Mouse (Mus musculus) heart, embryonic 11.5 days (tissue): Measurements from ENCODE around the gene Cela3b. TPM values are rescaled to one million over a fixed set of nuclear protein-coding genes. Genes with fewer than 3 reads are reported as not detected.

ENCODE experiments used
- ATAC-seq: fragments of 200-750 bp; cut with Nextera tagmentation; replicated peaks from 2 replicates; pipeline ENCODE4 v1.8.0; 2017; ENCODE audit warnings: moderate library complexity; ENCODE audit not compliant: insufficient number of reproducible peaks, low FRiP score, low TSS enrichment
- H3K27ac ChIP-seq: fragments of 300-500 bp; sonication (generic); 2 replicates; pipeline ENCODE4 v1.5.1; 2014; ENCODE audit warnings: mild to moderate bottlenecking, low read depth, low read length
- H3K27me3 ChIP-seq: fragments of 300-500 bp; sonication (generic); 2 replicates; pipeline ENCODE4 v1.6.1; 2014; ENCODE audit warnings: mild to moderate bottlenecking, low read length, mixed read lengths; ENCODE audit not compliant: control insufficient read depth, insufficient read depth
- H3K36me3 ChIP-seq: fragments of 300-500 bp; sonication (generic); 2 replicates; pipeline ENCODE4 v1.6.1; 2014; ENCODE audit warnings: mild to moderate bottlenecking, low read length, moderate library complexity, mixed read lengths; ENCODE audit not compliant: control insufficient read depth, insufficient read depth
- H3K4me1 ChIP-seq: fragments of 300-500 bp; sonication (generic); 2 replicates; pipeline ENCODE4 v1.6.1; 2014; ENCODE audit warnings: low read length; ENCODE audit not compliant: control insufficient read depth, insufficient read depth
- H3K4me2 ChIP-seq: fragments of 300-500 bp; sonication (generic); 2 replicates; pipeline ENCODE4 v1.6.1; 2014; ENCODE audit warnings: mild to moderate bottlenecking, moderate library complexity
- H3K4me3 ChIP-seq: fragments of 300-500 bp; sonication (generic); 2 replicates; pipeline ENCODE4 v1.5.1; 2014; ENCODE audit warnings: low read depth, low read length
- H3K9ac ChIP-seq: fragments of 300-500 bp; sonication (generic); 2 replicates; pipeline ENCODE4 v1.6.1; 2014; ENCODE audit warnings: mild to moderate bottlenecking, low read depth, low read length, moderate library complexity
- H3K9me3 ChIP-seq: fragments of 300-500 bp; sonication (generic); replicated peaks from 2 replicates; pipeline ENCODE4 v1.6.1; 2016; ENCODE audit warnings: low read length; ENCODE audit not compliant: control insufficient read depth
- WGBS: fragments of 180-500 bp; shearing (Covaris S2); extraction: QIAGEN DNeasy Blood & Tissue Kit; methylation state at CpG from one replicate; pipeline ENCODE4 v1.1.7; 2014; ENCODE audit not compliant: insufficient replicate concordance; 5-methylcytosine and 5-hydroxymethylcytosine counted together
- polyA plus RNA-seq: library from polyadenylated mRNA; unstranded; fragments of >200 nt; fragmentation: Nextera tagmentation; extraction: Ambion mirVana; gene quantifications from 2 replicates; pipeline ENCODE4 v1.2.1, GENCODE M21; 2014

Cela3b gene
- polyA plus RNA-seq, 1 experiment from 2014 or later = not detected

DNA sequence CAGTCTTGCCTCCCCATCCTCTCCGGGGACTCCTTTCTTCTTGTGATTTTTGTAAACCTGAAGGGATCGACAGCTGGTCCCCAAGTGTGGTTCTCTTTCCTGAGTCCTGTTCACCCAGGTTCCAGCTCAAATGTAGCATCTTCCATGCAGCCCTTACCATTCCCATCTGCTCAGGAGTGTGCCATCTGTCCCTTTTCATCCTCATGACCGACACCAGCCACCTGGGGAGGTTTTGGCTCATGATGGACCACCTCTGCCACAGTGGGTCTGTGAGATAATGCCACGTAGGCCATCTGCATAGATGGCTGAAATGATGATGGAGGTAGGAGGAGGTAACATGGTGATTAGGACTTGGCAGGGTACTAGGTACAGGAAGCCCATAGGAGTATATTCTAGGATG lies 40.1 kb downstream of the Cela3b start:
- 91% methylated on average over 4 of the region's 4 CpGs for WGBS
- ATAC-seq = no peak
- Histone ChIP-seq H3K9ac (no peak overlapping the region), H3K27me3 (no peaks in the 10 kb centered on the region), H3K4me3 (no peak overlapping the region), H3K4me2 (no peak overlapping the region), H3K4me1 (no peaks in the 10 kb centered on the region), H3K27ac (no peak overlapping the region), H3K9me3 (no peaks in the 10 kb centered on the region), H3K36me3 (no peaks in the 10 kb centered on the region)

DNA sequence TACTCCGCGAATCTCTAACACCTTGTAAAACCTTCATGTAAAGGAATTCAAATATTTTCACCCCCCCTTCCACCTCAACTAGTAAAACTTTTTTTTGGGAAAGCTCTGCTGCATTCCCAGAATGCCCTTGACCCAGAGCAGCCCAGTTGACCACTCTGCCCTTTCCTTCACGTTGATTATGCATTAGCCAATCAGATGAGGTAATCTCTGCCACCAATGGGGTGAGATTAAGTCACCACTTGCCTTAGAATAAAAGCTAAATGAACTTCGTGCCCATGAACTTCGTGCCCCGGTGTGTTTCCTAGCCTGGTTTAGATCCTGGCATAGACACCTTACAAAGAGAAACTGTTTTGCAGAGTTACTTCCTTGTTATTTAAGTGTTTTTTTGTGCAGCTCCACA lies 41.4 kb downstream of the Cela3b start:
- no peaks in the 10 kb centered on the region for H3K9me3 ChIP-seq
- H3K36me3 ChIP-seq = no peaks in the 10 kb centered on the region
- H3K27ac ChIP-seq = peak overlapping the region; percentile 91; the same call in 1 of the 2 replicates
- H3K4me1 ChIP-seq = no peaks in the 10 kb centered on the region
- H3K27me3 ChIP-seq = no peaks in the 10 kb centered on the region
- peak overlapping the region; percentile 86 for H3K9ac ChIP-seq
- peak overlapping the region; percentile 87 for H3K4me2 ChIP-seq
- peak overlapping the region; percentile 72 for H3K4me3 ChIP-seq
- 47% methylated on average over 6 of the region's 6 CpGs for WGBS
- ATAC-seq = no peak

DNA sequence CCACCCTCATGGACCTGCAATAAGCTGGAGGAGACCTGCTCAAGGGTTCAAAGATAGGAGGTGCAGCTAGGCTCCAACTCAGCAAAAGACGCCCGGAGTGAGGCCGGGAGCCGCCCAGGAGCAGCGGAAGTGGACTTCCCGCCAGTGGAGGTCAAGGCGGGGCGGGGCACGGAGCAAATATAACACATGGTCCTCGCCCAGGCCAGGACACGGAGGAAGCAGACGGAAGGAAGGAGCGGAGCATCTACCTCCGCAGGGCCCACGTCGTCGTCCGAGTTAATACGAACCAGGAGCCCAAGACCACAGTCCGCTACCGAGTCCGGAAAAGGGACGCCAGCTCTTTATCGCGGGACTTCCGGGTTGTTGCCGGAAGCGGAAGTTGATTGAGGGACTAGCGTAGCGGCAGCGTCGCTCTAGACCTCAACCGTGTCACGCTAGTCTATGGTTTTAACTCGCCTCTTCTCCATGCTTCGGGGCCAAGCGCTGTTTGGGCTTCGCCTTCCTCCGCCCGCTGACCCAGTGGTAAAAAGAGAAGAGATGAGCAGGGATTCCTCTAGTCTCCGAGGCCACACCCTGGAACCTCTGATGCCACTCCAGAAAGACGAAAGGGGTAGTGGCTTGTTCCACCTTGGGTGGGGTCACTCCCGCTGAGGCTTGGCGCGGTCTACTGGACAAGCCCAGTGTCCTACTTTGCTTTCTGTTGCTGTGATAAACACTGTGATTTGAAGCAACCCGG lies 42.1 kb downstream of the Cela3b start:
- WGBS = under 1% methylated on average over 46 of the region's 46 CpGs
- peak overlapping the region; percentile 86 for H3K9ac ChIP-seq
- peak overlapping the region; percentile 72 for H3K4me3 ChIP-seq
- peak; percentile 93 for ATAC-seq
- H3K27ac ChIP-seq = peak overlapping the region; percentile 91
- H3K4me1 ChIP-seq = no peaks in the 10 kb centered on the region
- no peaks in the 10 kb centered on the region for H3K36me3 ChIP-seq
- peak overlapping the region; percentile 87 for H3K4me2 ChIP-seq
- H3K9me3 ChIP-seq = no peaks in the 10 kb centered on the region
- H3K27me3 ChIP-seq = no peaks in the 10 kb centered on the region

DNA sequence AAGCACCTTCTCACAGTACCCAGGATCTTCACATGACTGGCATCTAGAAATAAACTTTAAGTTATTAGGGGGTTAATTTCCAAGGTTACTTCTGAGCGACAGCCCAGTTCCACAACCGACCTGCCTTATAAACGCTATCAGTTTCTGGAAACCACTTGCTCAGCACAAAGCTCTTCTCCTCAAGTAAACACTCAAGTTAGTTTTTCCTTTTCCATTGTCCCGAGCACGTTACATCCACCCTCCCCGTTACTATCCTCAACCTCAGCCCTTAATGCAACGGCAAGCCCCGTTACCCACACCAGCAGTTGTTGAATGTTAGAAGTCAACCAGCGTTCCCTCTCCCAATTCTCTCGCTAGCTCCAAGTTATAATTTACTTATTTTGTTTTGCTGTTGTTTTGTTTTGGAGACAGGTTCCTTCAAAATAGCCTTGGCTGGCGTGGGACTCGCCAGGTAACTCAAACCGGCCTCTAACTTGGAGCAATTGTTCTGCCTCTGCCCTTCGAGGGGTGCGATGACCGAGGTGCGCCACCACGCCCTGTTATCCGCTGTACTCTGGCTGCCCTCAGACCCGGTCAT lies 42.8 kb downstream of the Cela3b start:
- Histone ChIP-seq H3K4me1 (no peaks in the 10 kb centered on the region), H3K9me3 (no peaks in the 10 kb centered on the region), H3K27me3 (no peaks in the 10 kb centered on the region), H3K4me2 (peak overlapping the region; percentile 87), H3K36me3 (no peaks in the 10 kb centered on the region), H3K9ac (peak overlapping the region; percentile 86), H3K4me3 (peak overlapping the region; percentile 72), H3K27ac (peak overlapping the region; percentile 91)
- WGBS = under 1% methylated on average over 20 of the region's 20 CpGs
- ATAC-seq = no peak

DNA sequence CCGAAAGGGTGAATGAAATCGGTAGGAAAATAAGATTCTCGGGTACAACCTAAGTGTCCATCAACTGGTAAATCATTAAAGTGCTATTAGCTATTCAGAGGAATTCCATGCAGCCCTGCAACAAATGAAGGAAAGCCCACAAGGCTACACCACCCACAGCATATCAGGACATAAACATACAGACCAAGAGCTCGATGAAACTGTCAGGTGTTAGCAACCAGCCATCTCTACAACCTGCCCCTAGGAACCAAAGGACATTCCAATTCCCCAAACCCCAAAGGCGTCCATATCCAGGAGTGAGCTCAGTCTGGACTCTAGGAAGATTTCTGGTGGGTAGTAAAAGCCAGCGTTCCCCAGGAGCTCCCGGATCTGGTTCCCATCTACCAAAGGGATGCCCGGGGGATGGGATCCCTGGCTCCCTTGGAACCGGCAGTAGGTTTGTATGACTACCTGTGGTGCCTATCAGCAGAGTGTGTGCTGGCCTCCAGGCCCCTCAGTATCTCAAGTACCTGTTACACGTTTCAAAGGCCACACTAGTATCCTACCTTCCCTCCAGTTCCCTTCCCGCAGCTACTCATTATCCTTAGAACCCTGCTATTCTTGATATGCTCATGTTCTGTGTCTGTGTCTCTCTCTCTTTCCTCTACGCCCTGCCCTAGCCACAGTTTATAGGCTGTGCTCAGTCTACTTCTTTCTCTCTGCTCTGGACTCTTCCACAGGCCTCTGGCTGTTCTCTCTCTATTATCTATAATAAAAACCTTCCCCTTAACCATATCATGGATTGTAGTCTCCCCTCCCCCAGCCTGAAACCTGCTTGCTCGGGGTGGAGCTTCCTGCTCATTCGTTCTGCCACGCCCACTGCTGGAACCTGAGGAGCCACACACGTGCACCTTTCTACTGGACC lies 49.4 kb downstream of the Cela3b start:
- no peak; the same call in 1 of the 2 replicates for ATAC-seq
- Histone ChIP-seq H3K27ac (no peak overlapping the region), H3K4me3 (0 out of 2 replicates have a peak overlapping the region, but pooled peaks have one; percentile 15), H3K9me3 (no peaks in the 10 kb centered on the region), H3K4me2 (peak overlapping the region; percentile 52), H3K4me1 (peaks cover 8% of the 10 kb centered on the region), H3K36me3 (no peaks in the 10 kb centered on the region), H3K9ac (no peak overlapping the region), H3K27me3 (no peaks in the 10 kb centered on the region)
- 30% methylated on average over 15 of the region's 16 CpGs for WGBS

DNA sequence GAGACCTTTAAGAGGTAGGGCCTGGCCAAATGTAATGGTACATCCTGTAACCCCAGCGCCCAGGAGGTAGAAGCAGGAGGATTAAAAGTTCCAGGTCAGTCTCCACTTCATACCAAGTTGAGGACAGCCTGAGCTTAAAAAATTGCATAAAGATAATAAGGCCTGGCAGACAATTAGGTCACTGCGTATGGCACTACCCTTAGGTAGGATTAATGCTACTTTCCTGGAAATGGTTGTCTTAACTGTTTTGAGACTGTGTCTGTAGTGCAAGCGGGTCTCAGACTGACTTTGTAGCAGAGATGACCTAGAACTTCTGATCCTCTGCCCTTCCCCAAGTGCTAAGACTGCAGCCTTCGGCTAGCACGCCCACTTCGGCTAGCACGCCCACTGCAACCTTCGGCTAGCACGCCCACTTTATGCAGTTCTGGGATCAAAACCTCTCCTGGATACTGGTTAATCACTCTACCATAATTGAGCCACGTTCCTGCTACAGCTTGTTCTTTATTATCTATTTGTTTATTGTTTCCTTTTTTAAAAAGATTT lies 50.6 kb downstream of the Cela3b start:
- H3K36me3 ChIP-seq = no peaks in the 10 kb centered on the region
- H3K9me3 ChIP-seq = no peaks in the 10 kb centered on the region
- H3K27me3 ChIP-seq = no peaks in the 10 kb centered on the region
- 88% methylated on average over 10 of the region's 10 CpGs for WGBS
- no peak overlapping the region for H3K27ac ChIP-seq
- ATAC-seq = no peak
- peaks cover 17% of the 10 kb centered on the region for H3K4me1 ChIP-seq
- H3K9ac ChIP-seq = no peak overlapping the region
- H3K4me3 ChIP-seq = no peak overlapping the region
- no peak overlapping the region for H3K4me2 ChIP-seq

DNA sequence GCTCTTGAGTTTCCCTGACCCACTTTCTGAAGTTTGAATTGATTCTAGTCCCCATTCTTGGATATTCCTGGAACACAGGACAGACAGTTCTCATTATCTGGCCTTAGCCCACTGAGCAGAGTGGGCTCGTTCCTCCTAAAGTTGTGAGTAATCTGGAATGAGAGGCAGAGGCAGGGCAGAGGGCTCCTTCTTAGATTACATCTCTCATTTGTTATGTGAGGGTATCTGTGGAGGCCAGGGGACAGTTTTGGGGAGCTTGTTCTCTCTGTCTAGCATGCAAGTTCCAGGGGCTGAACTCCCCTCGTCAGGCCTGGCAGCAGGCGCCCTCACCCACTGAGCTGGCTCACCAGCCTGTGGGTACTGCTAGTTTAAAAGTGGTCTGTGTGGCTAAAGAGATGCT lies 51.3 kb downstream of the Cela3b start:
- H3K4me2 ChIP-seq = no peak overlapping the region
- H3K9me3 ChIP-seq = no peaks in the 10 kb centered on the region
- no peak for ATAC-seq
- H3K9ac ChIP-seq = no peak overlapping the region
- H3K4me3 ChIP-seq = no peak overlapping the region
- WGBS = 87% methylated on average over 3 of the region's 3 CpGs
- H3K27me3 ChIP-seq = no peaks in the 10 kb centered on the region
- H3K27ac ChIP-seq = no peak overlapping the region
- H3K36me3 ChIP-seq = no peaks in the 10 kb centered on the region
- peaks cover 18% of the 10 kb centered on the region for H3K4me1 ChIP-seq

DNA sequence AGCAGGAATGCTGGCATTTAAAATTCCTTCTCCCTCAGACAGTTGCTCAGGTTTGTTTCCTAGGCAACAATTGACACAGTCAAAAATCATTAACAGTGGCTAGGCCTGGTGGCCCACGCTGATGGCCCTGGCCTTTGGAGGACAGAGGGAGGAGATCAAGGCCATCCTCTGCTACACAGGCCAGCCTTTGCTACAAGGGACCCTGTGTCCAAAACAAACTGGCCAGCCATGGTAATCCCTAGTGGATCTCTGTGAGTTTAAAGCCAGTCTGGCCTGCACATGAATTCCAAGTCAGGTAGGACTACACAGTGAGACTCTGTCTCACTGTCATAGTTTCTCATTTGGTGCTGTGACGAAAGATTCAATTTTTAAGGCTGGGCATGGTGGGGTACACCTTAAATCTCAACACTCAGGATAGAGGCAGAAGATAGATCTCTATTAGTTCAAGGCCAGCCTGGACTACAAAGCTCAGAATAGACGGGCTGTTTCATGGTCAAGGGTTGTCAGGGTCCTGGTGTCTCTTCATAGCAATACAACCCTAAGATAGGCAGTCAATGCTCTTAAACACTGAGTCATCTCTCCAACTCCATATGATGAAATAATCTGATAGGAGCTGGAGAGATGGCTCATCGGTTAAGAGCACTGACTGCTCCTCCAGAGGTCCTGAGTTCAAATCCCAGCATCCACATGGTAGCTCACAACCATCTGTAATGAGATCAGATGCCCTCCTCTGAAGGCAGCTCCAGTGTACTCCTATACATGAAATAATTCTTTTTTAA lies 52.6 kb downstream of the Cela3b start:
- H3K36me3 ChIP-seq = no peaks in the 10 kb centered on the region
- peaks cover 20% of the 10 kb centered on the region for H3K4me1 ChIP-seq
- no peak overlapping the region for H3K4me3 ChIP-seq
- no peak overlapping the region for H3K4me2 ChIP-seq
- no peak overlapping the region for H3K9ac ChIP-seq
- H3K27ac ChIP-seq = no peak overlapping the region
- 76% methylated on average over 4 of the region's 4 CpGs for WGBS
- no peak for ATAC-seq
- no peaks in the 10 kb centered on the region for H3K9me3 ChIP-seq
- H3K27me3 ChIP-seq = no peaks in the 10 kb centered on the region
